Mouse (Mus musculus): ENCODE measurements around the gene Nemp1. TPM values are rescaled to one million over a fixed set of nuclear protein-coding genes. Genes with fewer than 3 reads are reported as not detected.

Gene Nemp1
- polyA plus RNA-seq, 2 experiments, result 5.5 to 5.6 TPM

- H3K27ac ChIP-seq, result no peak overlapping the region
- H3K9ac ChIP-seq (replicated peaks), result no peak overlapping the region
- no peaks in the 10 kb centered on the region for H3K27me3 ChIP-seq (ENCODE audit: control insufficient read depth, insufficient read depth, low read length)
- peak; percentile 1; the same call in 1 of the 2 replicates for ATAC-seq (ENCODE audit: insufficient read depth)
- WGBS (ENCODE audit: insufficient replicate concordance), result 83% methylated on average over 8 of the region's 8 CpGs
- H3K4me3 ChIP-seq (ENCODE audit: insufficient read depth in 1 of 2, low read depth in 2 of 2, low read length in 2 of 2), result no peak overlapping the region
- H3K36me3 ChIP-seq (replicated peaks; ENCODE audit: control insufficient read depth, insufficient read depth, low read depth), result no peaks in the 10 kb centered on the region
- TF ChIP-seq CTCF (IDR thresholded peaks at IDR 0.05; ENCODE audit: low read depth) (peak; percentile 99), EP300 (IDR thresholded peaks at IDR 0.05; ENCODE audit: low read depth) (0 out of 2 replicates have a peak, but pooled peaks have one; percentile 6)
- no peak overlapping the region for H3K4me2 ChIP-seq (ENCODE audit: low read depth)
- peak; percentile 60 to 66 (median 60) for DNase-seq (ENCODE audit: low read depth in 3 of 3, low spot score in 3 of 3)
- peaks cover 4 to 6% of the 10 kb centered on the region in 2 experiments for H3K4me1 ChIP-seq (replicated peaks; ENCODE audit: control insufficient read depth in 2 of 2, insufficient read depth in 2 of 2, low read length in 1 of 2)
- no peaks in the 10 kb centered on the region for H3K9me3 ChIP-seq (ENCODE audit: control insufficient read depth, low read length)
Measured at GRCm38 (mm10) chr10:127674794-127675522, 8.3 kb downstream of the Nemp1 start.

GRCm38 (mm10) chr10:127675859-127676398, 9.2 kb downstream of the Nemp1 start:
- WGBS (ENCODE audit: insufficient replicate concordance), result 42% methylated on average over 5 of the region's 5 CpGs
- peak overlapping the region; percentile 58 for H3K9ac ChIP-seq (replicated peaks)
- H3K4me2 ChIP-seq (ENCODE audit: low read depth), result peak overlapping the region; percentile 79
- H3K4me1 ChIP-seq (replicated peaks; ENCODE audit: control insufficient read depth in 2 of 2, insufficient read depth in 2 of 2, low read length in 1 of 2), result peaks cover 4 to 6% of the 10 kb centered on the region in 2 experiments
- peak overlapping the region; percentile 75 to 91 for H3K4me3 ChIP-seq (ENCODE audit: insufficient read depth in 1 of 2, low read depth in 2 of 2, low read length in 2 of 2)
- ATAC-seq (ENCODE audit: insufficient read depth), result no peak
- no peak for DNase-seq (ENCODE audit: low read depth in 3 of 3, low spot score in 3 of 3)
- H3K27ac ChIP-seq, result peak overlapping the region; percentile 63
- TF ChIP-seq EP300 (IDR thresholded peaks at IDR 0.05; ENCODE audit: low read depth) (no peak), CTCF (IDR thresholded peaks at IDR 0.05; ENCODE audit: low read depth) (no peak)
- H3K27me3 ChIP-seq (ENCODE audit: control insufficient read depth, insufficient read depth, low read length), result no peaks in the 10 kb centered on the region
- H3K36me3 ChIP-seq (replicated peaks; ENCODE audit: control insufficient read depth, insufficient read depth, low read depth), result no peaks in the 10 kb centered on the region
- H3K9me3 ChIP-seq (ENCODE audit: control insufficient read depth, low read length), result no peaks in the 10 kb centered on the region

- Histone ChIP-seq H3K27me3 (ENCODE audit: control insufficient read depth, insufficient read depth, low read length) (no peaks in the 10 kb centered on the region), H3K9ac (replicated peaks) (peak overlapping the region; percentile 80), H3K4me3 (ENCODE audit: insufficient read depth in 1 of 2, low read depth in 2 of 2, low read length in 2 of 2) (peak overlapping the region; percentile 75 to 91), H3K9me3 (ENCODE audit: control insufficient read depth, low read length) (no peaks in the 10 kb centered on the region), H3K4me2 (ENCODE audit: low read depth) (peak overlapping the region; percentile 98), H3K4me1 (replicated peaks; ENCODE audit: control insufficient read depth in 2 of 2, insufficient read depth in 2 of 2, low read length in 1 of 2) (peaks cover 4 to 6% of the 10 kb centered on the region in 2 experiments), H3K36me3 (replicated peaks; ENCODE audit: control insufficient read depth, insufficient read depth, low read depth) (no peaks in the 10 kb centered on the region), H3K27ac (peak overlapping the region; percentile 74)
- no peak for TF ChIP-seq CTCF (IDR thresholded peaks at IDR 0.05; ENCODE audit: low read depth)
- no peak for TF ChIP-seq EP300 (IDR thresholded peaks at IDR 0.05; ENCODE audit: low read depth)
- under 1% methylated on average over 71 of the region's 71 CpGs for WGBS (ENCODE audit: insufficient replicate concordance)
- peak; percentile 98 to 99 (median 98) for DNase-seq (ENCODE audit: low read depth in 3 of 3, low spot score in 3 of 3)
- peak; percentile 92 for ATAC-seq (ENCODE audit: insufficient read depth)
Measured at GRCm38 (mm10) chr10:127676691-127677548, 10.2 kb downstream of the Nemp1 start.

GRCm38 (mm10) chr10:127677591-127678336, 11.1 kb downstream of the Nemp1 start:
- no peak for TF ChIP-seq EP300 (IDR thresholded peaks at IDR 0.05; ENCODE audit: low read depth)
- TF ChIP-seq CTCF (IDR thresholded peaks at IDR 0.05; ENCODE audit: low read depth), result peak; percentile 87
- no peaks in the 10 kb centered on the region for H3K36me3 ChIP-seq (replicated peaks; ENCODE audit: control insufficient read depth, insufficient read depth, low read depth)
- H3K27me3 ChIP-seq (ENCODE audit: control insufficient read depth, insufficient read depth, low read length), result no peaks in the 10 kb centered on the region
- DNase-seq (ENCODE audit: low read depth in 3 of 3, low spot score in 3 of 3) (peak; percentile 67 to 76 (median 67)), ATAC-seq (ENCODE audit: insufficient read depth) (no peak)
- H3K4me1 ChIP-seq (replicated peaks; ENCODE audit: control insufficient read depth in 2 of 2, insufficient read depth in 2 of 2, low read length in 1 of 2), result peaks cover 4 to 6% of the 10 kb centered on the region in 2 experiments
- 6% methylated on average over 14 of the region's 14 CpGs for WGBS (ENCODE audit: insufficient replicate concordance)
- peak overlapping the region; percentile 70 to 91 for H3K4me3 ChIP-seq (ENCODE audit: insufficient read depth in 1 of 2, low read depth in 2 of 2, low read length in 2 of 2)
- no peaks in the 10 kb centered on the region for H3K9me3 ChIP-seq (ENCODE audit: control insufficient read depth, low read length)
- H3K27ac ChIP-seq, result peak overlapping the region; percentile 74
- peak overlapping the region; percentile 80 for H3K9ac ChIP-seq (replicated peaks)
- peak overlapping the region; percentile 98 for H3K4me2 ChIP-seq (ENCODE audit: low read depth)

Data from liver, embryonic 14.5 days (tissue).